Mouse (Mus musculus): ENCODE data around the gene Slc2a5. TPM values are rescaled to one million over a fixed set of nuclear protein-coding genes. Genes with fewer than 3 reads are reported as not detected.

Gene Slc2a5
- polyA plus RNA-seq, 1 experiment from 2014 or later: 0.76 TPM

- Histone ChIP-seq H3K36me3 (no peaks in the 10 kb centered on the region), H3K4me2 (no peak overlapping the region), H3K4me3 (no peak overlapping the region), H3K4me1 (no peaks in the 10 kb centered on the region), H3K27ac (no peak overlapping the region), H3K9ac (no peak overlapping the region), H3K9me3 (0 out of 2 replicates have a peak, but pooled peaks cover 4% of the 10 kb centered on the region), H3K27me3 (no peaks in the 10 kb centered on the region)
- ATAC-seq (ENCODE audit: insufficient number of reproducible peaks, insufficient read depth, low FRiP score, low TSS enrichment, low read depth): no peak
- WGBS: 42% methylated on average over 4 of the region's 4 CpGs
Measured at GRCm38 (mm10) chr4:150146286-150146685, 27.2 kb downstream of the Slc2a5 start.

- H3K27me3 ChIP-seq: no peaks in the 10 kb centered on the region
- H3K4me1 ChIP-seq: no peaks in the 10 kb centered on the region
- ATAC-seq (ENCODE audit: insufficient number of reproducible peaks, insufficient read depth, low FRiP score, low TSS enrichment, low read depth): no peak
- 0 out of 2 replicates have a peak, but pooled peaks cover 4% of the 10 kb centered on the region for H3K9me3 ChIP-seq
- 81% methylated on average over 7 of the region's 7 CpGs for WGBS
- H3K4me3 ChIP-seq: no peak overlapping the region
- H3K9ac ChIP-seq: no peak overlapping the region
- no peak overlapping the region for H3K27ac ChIP-seq
- H3K36me3 ChIP-seq: no peaks in the 10 kb centered on the region
- H3K4me2 ChIP-seq: no peak overlapping the region
Measured at GRCm38 (mm10) chr4:150151045-150151444, 32.0 kb downstream of the Slc2a5 start.

GRCm38 (mm10) chr4:150152483-150152882 lies 33.4 kb downstream of the Slc2a5 start:
- H3K27ac ChIP-seq: no peak overlapping the region

GRCm38 (mm10) chr4:150155301-150155700 lies 36.2 kb downstream of the Slc2a5 start:
- H3K27me3 ChIP-seq: no peaks in the 10 kb centered on the region
- H3K4me3 ChIP-seq: no peak overlapping the region
- H3K4me1 ChIP-seq: no peaks in the 10 kb centered on the region
- no peaks in the 10 kb centered on the region for H3K9me3 ChIP-seq
- ATAC-seq (ENCODE audit: insufficient number of reproducible peaks, insufficient read depth, low FRiP score, low TSS enrichment, low read depth): no peak
- H3K9ac ChIP-seq: no peak overlapping the region
- H3K36me3 ChIP-seq: no peaks in the 10 kb centered on the region
- H3K4me2 ChIP-seq: no peak overlapping the region
- 88% methylated on average over 4 of the region's 4 CpGs for WGBS
- H3K27ac ChIP-seq: no peak overlapping the region

More at GRCm38 (mm10) chr4:150152483-150152882, 33.4 kb downstream of the Slc2a5 start:
- no peaks in the 10 kb centered on the region for H3K4me1 ChIP-seq
- H3K9me3 ChIP-seq: 0 out of 2 replicates have a peak, but pooled peaks cover 4% of the 10 kb centered on the region
- 82% methylated on average over 8 of the region's 8 CpGs for WGBS
- H3K27me3 ChIP-seq: no peaks in the 10 kb centered on the region
- no peak overlapping the region for H3K9ac ChIP-seq
- no peak for ATAC-seq (ENCODE audit: insufficient number of reproducible peaks, insufficient read depth, low FRiP score, low TSS enrichment, low read depth)
- H3K36me3 ChIP-seq: no peaks in the 10 kb centered on the region
- H3K4me2 ChIP-seq: no peak overlapping the region
- H3K4me3 ChIP-seq: no peak overlapping the region

- H3K4me2 ChIP-seq: no peak overlapping the region
- no peak overlapping the region for H3K4me3 ChIP-seq
- no peak overlapping the region for H3K27ac ChIP-seq
- H3K27me3 ChIP-seq: no peaks in the 10 kb centered on the region
- H3K9me3 ChIP-seq: no peaks in the 10 kb centered on the region
- WGBS: 73% methylated on average over 4 of the region's 4 CpGs
- H3K9ac ChIP-seq: no peak overlapping the region
- H3K4me1 ChIP-seq: no peaks in the 10 kb centered on the region
- ATAC-seq (ENCODE audit: insufficient number of reproducible peaks, insufficient read depth, low FRiP score, low TSS enrichment, low read depth): no peak
- no peaks in the 10 kb centered on the region for H3K36me3 ChIP-seq
Measured at GRCm38 (mm10) chr4:150155731-150156130, 36.6 kb downstream of the Slc2a5 start.

GRCm38 (mm10) chr4:150157348-150157882 lies 38.3 kb downstream of the Slc2a5 start:
- WGBS: 65% methylated on average over 14 of the region's 14 CpGs
- H3K4me2 ChIP-seq: no peak overlapping the region

GRCm38 (mm10) chr4:150159458-150159857 lies 40.4 kb downstream of the Slc2a5 start:
- Histone ChIP-seq H3K4me2 (no peak overlapping the region), H3K4me3 (no peak overlapping the region), H3K9me3 (0 out of 2 replicates have a peak, but pooled peaks cover 4% of the 10 kb centered on the region), H3K27ac (no peak overlapping the region), H3K4me1 (no peaks in the 10 kb centered on the region), H3K36me3 (no peaks in the 10 kb centered on the region), H3K27me3 (no peaks in the 10 kb centered on the region), H3K9ac (no peak overlapping the region)
- WGBS: 87% methylated on average over 2 of the region's 2 CpGs
- ATAC-seq (ENCODE audit: insufficient number of reproducible peaks, insufficient read depth, low FRiP score, low TSS enrichment, low read depth): no peak

More at GRCm38 (mm10) chr4:150157348-150157882, 38.3 kb downstream of the Slc2a5 start:
- no peaks in the 10 kb centered on the region for H3K9me3 ChIP-seq
- H3K9ac ChIP-seq: no peak overlapping the region
- no peak for ATAC-seq (ENCODE audit: insufficient number of reproducible peaks, insufficient read depth, low FRiP score, low TSS enrichment, low read depth)
- H3K36me3 ChIP-seq: no peaks in the 10 kb centered on the region
- no peak overlapping the region for H3K4me3 ChIP-seq
- no peaks in the 10 kb centered on the region for H3K4me1 ChIP-seq
- H3K27ac ChIP-seq: no peak overlapping the region
- H3K27me3 ChIP-seq: no peaks in the 10 kb centered on the region

GRCm38 (mm10) chr4:150162561-150163169 lies 43.6 kb downstream of the Slc2a5 start:
- Histone ChIP-seq H3K9ac (no peak overlapping the region), H3K4me2 (no peak overlapping the region), H3K4me3 (no peak overlapping the region), H3K4me1 (no peaks in the 10 kb centered on the region; the same call in 1 of the 2 replicates), H3K9me3 (0 out of 2 replicates have a peak, but pooled peaks cover 4% of the 10 kb centered on the region), H3K36me3 (no peaks in the 10 kb centered on the region), H3K27ac (no peak overlapping the region), H3K27me3 (no peaks in the 10 kb centered on the region)
- 71% methylated on average over 13 of the region's 13 CpGs for WGBS
- no peak for ATAC-seq (ENCODE audit: insufficient number of reproducible peaks, insufficient read depth, low FRiP score, low TSS enrichment, low read depth)

GRCm38 (mm10) chr4:150164875-150165274 lies 45.8 kb downstream of the Slc2a5 start:
- peak overlapping the region; percentile 35; the same call in 1 of the 2 replicates for H3K4me2 ChIP-seq
- WGBS: 37% methylated on average over 13 of the region's 13 CpGs

GRCm38 (mm10) chr4:150168406-150168805 lies 49.3 kb downstream of the Slc2a5 start:
- H3K27me3 ChIP-seq: no peaks in the 10 kb centered on the region
- no peaks in the 10 kb centered on the region; the same call in 1 of the 2 replicates for H3K4me1 ChIP-seq
- H3K27ac ChIP-seq: no peak overlapping the region
- H3K9ac ChIP-seq: no peak overlapping the region
- no peaks in the 10 kb centered on the region for H3K9me3 ChIP-seq
- 84% methylated on average over 10 of the region's 10 CpGs for WGBS
- no peak overlapping the region for H3K4me3 ChIP-seq
- H3K36me3 ChIP-seq: no peaks in the 10 kb centered on the region
- H3K4me2 ChIP-seq: no peak overlapping the region
- ATAC-seq (ENCODE audit: insufficient number of reproducible peaks, insufficient read depth, low FRiP score, low TSS enrichment, low read depth): no peak

More at GRCm38 (mm10) chr4:150164875-150165274, 45.8 kb downstream of the Slc2a5 start:
- H3K36me3 ChIP-seq: no peaks in the 10 kb centered on the region
- ATAC-seq (ENCODE audit: insufficient number of reproducible peaks, insufficient read depth, low FRiP score, low TSS enrichment, low read depth): 0 out of 2 replicates have a peak, but pooled peaks have one; percentile 32
- H3K4me1 ChIP-seq: no peaks in the 10 kb centered on the region; the same call in 1 of the 2 replicates
- H3K4me3 ChIP-seq: no peak overlapping the region; the same call in 1 of the 2 replicates
- no peak overlapping the region for H3K9ac ChIP-seq
- H3K27ac ChIP-seq: no peak overlapping the region
- H3K27me3 ChIP-seq: no peaks in the 10 kb centered on the region
- 0 out of 2 replicates have a peak, but pooled peaks cover 4% of the 10 kb centered on the region for H3K9me3 ChIP-seq

GRCm38 (mm10) chr4:150172107-150172506 lies 53.0 kb downstream of the Slc2a5 start:
- Histone ChIP-seq H3K4me3 (no peak overlapping the region), H3K9ac (no peak overlapping the region), H3K4me1 (peaks cover 6% of the 10 kb centered on the region), H3K27me3 (no peaks in the 10 kb centered on the region), H3K9me3 (no peaks in the 10 kb centered on the region), H3K36me3 (no peaks in the 10 kb centered on the region), H3K4me2 (no peak overlapping the region), H3K27ac (no peak overlapping the region)
- no peak for ATAC-seq (ENCODE audit: insufficient number of reproducible peaks, insufficient read depth, low FRiP score, low TSS enrichment, low read depth)
- WGBS: 78% methylated on average over 8 of the region's 8 CpGs

- no peak for ATAC-seq (ENCODE audit: insufficient number of reproducible peaks, insufficient read depth, low FRiP score, low TSS enrichment, low read depth)
- H3K4me2 ChIP-seq: no peak overlapping the region
- 59% methylated on average over 10 of the region's 10 CpGs for WGBS
Measured at GRCm38 (mm10) chr4:150173281-150173680, 54.2 kb downstream of the Slc2a5 start.

More at GRCm38 (mm10) chr4:150173281-150173680, 54.2 kb downstream of the Slc2a5 start:
- Histone ChIP-seq H3K4me1 (peaks cover 12% of the 10 kb centered on the region), H3K27me3 (no peaks in the 10 kb centered on the region), H3K4me3 (no peak overlapping the region), H3K9ac (no peak overlapping the region), H3K36me3 (no peaks in the 10 kb centered on the region), H3K9me3 (no peaks in the 10 kb centered on the region), H3K27ac (no peak overlapping the region)

Data from embryonic facial prominence, embryonic 13.5 days (tissue).